Mouse (Mus musculus) mouse embryonic stem cell (cell line): ENCODE measurements around the gene Lenep.

ENCODE experiments used
- in situ Hi-C, 2 experiments: fragments of 300-500 bp; cut with MboI; formaldehyde crosslinking; loops; 1 replicate in 1 of 2; 3 replicates in 1 of 2; pipeline ENCODE4 v1.14.3; 2019 to 2020; ENCODE audit warnings: low sequenced_read_pairs in 2 of 2, low pct_unique_long_range_greater_than_20kb in 1 of 2, mixed read lengths in 1 of 2; ENCODE audit not compliant: unreplicated experiment in 1 of 2

Gene Lenep

DNA sequence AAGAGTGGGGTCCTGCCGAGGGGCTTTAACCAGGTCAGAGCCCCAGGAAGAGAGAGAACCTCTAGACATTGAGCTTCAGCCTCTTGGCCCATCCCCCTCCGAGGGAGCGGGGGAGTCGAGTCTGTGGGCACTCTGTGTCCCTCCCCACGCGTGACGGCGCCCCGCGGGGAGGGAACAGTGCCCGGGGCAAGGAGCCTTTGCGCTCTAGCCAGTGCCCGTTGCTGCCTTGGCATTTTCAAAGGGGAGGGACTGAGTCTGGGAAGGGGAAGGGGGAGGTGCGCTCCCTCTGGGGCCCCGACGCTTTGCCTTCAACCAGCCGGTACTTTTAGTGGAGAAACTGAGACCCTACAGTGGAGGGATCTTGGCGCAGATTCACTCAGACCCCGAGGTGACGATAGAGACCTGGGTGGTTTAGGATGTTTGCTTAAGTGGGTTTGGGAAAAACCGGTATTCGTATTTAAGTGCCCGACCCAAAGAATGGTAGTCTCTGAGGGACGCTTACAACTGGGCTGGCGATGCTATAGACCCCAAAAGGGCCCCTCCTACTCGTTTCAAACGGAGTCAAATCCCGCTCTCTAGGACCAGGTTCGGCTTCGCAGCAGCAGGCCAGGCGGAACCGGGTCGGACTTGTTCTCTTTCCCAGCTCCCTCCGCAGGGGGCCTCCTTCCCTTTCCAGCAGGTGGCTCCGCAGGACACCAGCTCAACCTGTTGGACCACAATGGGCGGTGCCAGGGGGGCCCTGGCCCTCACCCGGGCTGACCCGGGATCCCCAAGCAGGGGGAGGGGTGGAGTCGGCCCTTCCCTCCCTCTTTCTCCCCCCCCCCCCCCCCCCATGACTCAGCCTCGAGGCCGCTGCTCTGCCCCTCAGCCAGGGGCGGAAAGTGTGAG lies 8.3 kb downstream of the Lenep start, which contains the start of gene Zbtb7b:
Zbtb7b (minus strand) TSS at position 771 of the 888 bp plus-strand sequence.
- in situ Hi-C loops: no loop called here

- in situ Hi-C loops: no loop called here
Observed at GRCm38 (mm10) chr3:89393605-89394004, 9.0 kb downstream of the Lenep start.

GRCm38 (mm10) chr3:89392871-89393311 lies 9.7 kb downstream of the Lenep start:
- in situ Hi-C loops: no loop called here

GRCm38 (mm10) chr3:89391663-89392511 lies 10.7 kb downstream of the Lenep start:
- in situ Hi-C loops: no loop called here

DNA sequence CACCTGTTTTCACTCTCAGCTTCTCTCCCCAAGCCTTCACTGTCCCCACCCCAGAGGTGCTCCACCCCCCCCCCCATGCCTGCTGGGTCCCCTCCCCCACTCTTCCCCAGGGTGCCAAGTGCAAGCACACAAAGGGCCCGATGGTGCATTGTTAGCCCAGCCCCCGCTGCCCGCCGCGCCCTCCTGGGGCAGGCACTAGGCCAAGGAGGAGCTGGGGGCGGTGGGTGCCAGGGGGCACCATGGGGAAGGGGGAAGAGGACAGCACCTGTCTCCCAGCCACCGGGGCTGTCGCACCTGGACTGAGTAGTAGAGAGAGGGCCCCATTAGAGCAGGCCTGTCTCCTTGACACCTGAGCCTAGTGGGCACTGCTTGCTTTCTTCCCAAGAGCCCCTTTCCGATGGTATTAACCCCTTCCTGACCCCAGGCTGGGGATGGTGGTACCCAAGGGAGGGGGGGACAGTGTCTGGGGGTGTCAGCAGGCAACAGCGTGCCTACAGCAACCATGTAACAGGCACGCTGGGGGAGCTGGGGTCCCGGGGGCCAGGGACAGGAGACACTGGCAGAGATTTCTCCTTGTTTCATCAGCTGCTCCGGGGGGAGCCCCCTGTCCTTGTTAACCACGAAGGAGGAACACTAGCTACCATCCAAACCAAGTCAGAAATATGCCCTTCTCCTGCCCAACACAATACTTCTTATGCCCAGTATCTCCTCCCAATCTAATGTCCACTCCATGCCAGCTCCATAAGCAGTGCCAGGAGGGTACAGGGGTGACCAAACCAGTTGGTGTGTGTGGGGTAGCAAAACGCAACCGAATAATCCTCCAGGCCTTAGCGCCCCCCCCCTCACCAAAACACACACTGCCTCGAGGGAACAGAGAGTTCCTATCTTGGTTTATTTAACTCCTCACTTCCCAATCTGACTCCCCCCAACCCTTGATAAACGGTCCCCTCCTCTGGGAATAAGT lies 11.6 kb downstream of the Lenep start:
- in situ Hi-C loops: no loop called here

- in situ Hi-C loops: no loop called here
Observed at GRCm38 (mm10) chr3:89390111-89390515, 12.5 kb downstream of the Lenep start.

DNA sequence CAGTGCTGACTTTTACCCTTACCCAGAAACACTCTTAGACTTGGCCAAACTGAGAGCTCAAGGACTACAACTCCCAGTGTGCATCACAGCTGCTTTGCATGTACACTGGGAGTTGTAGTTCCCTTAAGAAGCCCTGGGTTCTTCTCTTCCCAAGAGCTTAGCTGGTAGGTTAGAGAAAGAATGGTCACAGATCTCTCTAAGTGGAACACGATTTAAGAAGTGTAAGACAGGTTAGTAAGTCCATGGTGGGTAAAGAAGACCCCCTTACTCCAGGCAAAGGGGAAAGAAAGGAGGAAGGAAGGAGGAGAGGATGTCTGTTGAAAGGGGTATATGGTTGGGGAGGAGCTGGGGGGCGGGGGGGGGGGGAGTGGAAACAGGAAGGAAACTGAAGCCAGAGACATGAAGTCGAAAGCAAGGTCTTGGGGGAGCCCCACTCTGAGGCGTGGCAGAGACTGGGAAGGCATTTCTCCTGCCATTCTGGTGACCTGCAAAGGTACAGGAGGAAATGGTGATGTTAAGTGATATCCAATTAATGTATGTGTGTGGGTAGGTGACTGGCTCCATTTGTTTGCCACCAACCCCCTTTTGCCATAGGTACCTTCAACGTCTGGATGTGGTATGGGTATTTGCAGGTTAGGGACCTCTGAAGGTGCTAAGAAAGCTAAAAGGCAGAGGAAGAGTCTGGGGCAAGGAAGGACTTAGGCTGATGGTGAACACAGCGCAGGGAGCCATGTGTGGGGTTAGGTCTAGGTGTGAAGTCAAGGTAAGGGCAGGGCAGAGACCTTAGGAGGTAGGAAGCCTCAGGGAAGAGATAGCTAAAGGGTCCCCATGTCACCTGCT lies 13.5 kb downstream of the Lenep start:
- in situ Hi-C loops: no loop called here

DNA sequence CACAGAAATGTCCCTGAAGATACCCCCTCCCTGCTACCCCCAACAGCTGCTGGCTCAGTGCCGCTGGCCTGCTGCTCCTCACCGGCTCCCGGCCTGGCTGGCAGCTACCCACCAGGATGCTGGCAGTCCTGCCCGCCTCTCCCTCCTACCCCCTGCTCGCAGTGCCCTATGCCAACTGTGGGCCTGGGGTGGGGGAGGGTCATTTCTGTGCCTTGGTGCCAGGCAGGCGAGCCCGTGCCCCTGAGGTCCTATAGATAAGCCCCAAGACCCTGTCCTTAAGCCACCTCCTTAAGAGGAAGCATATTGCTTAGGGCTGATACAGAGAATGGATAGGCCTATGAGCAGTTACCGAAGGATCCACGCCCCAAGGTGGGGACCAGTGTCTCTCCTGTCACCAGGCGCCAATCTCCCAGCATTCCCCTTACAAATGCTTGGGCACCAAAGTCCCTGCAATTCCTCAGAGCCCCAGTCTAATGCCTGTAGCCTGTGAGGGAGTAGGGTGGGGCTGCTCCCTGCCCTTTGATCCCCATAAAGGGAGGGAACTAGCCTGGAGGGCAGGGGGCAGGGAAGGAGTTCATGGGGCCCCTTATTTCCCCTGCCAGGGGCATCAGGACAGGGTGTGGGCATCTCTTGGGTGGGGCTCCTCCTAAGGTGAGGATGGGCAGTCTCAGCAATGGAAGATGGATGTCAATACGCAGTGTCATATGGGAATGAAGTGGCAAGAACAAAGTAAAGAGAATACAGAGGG lies 14.3 kb downstream of the Lenep start:
- in situ Hi-C loops: no loop called here

DNA sequence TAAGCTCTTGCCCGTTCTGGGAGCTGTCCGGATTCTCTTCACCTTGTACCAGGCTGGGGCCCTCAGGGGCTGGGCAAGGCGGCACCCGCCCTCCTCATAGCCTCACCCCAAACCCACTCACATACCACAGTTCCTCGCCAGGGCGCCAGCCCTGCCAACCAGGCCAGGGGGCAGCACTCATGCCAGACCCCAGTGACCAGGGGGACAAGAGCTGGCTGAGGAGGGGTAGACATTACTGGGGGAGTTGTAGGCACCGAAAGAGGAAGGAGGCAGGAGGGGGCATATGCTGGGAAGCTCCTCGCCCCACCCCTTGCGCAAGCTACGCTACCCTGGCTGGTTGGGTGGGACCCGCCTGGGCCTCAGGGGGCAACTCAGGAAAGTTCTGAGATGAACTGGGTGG lies 15.0 kb downstream of the Lenep start:
- in situ Hi-C loops: no loop called here

DNA sequence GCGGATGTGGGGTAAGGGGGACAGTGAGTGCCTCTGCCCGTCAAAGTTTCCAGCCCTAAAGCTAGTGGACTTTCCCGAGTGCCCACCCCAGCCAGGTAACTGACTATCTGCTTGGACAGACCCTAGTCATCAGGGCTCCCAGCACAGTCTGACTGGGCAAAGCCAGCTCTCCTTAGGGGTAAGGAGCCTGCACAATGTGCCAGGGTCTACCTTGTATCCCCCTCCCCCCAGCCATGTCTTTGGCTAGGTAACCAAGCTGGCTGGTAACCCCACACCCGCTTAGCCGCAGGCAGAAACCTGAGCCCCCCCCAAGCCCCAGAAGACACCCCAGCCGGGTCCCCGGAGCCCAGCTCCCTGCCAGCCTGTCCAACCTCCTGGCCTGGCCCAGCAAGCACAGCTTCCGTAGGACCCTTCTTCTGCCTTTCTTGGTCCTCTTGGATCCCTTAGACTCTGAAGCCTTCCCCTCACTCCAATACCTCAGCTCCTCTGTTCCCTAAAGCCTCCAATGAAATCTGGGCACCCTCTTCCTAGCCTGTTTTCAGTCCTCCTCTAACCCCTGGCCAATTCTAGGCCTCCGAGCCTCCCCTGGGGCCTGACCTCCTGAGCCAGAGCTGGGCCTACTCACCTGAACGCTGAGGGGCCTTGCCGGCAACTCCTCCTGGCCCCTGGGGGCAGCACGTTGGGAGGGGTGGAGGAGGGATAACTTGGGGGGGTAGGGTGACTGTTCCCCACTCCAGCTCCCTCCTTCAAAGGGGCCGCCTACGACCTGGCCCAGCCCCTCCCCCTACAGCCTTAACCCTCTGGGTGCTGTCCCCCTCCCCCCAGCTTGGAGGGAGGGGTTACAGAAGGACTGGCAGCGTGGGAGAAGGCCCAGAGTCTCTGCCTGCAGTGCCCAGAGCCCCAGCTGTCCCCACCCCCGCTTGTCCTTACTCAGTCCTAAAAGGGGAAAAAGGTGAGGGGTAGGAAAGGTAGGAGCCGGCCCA lies 15.9 kb downstream of the Lenep start:
- in situ Hi-C loops: no loop called here

GRCm38 (mm10) chr3:89385451-89385850 lies 17.1 kb downstream of the Lenep start:
- in situ Hi-C loops: no loop called here

GRCm38 (mm10) chr3:89384331-89385076 lies 18.1 kb downstream of the Lenep start:
- in situ Hi-C loops: no loop called here

GRCm38 (mm10) chr3:89383651-89384255 lies 18.8 kb downstream of the Lenep start:
- in situ Hi-C loops: no loop called here

DNA sequence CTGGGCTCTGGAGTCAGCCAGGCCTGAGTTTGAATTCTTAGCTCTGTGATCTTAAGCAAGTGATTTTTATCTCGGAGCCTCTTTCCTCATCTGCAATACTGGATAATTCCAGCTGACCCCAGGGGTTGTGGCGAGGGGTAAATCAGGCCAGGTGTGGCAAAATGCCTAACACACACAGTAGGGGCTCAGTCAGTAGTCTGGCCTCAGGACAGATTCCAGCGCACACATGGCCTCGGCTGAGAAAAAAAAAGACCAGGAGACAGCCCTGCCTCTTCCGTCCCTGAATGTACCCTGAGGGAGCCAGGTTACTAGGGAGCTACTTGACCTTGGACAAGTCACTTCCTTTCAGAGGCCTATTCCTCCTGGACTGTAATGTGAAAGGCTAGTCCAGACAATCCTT lies 19.6 kb downstream of the Lenep start:
- in situ Hi-C loops: no loop called here
